In genomic region chr3:87162380-87162779, GRCm38 (mm10) we compare ENCODE assay signal across 24 mouse cellular contexts. TPM values are rescaled to one million over a fixed set of nuclear protein-coding genes. Genes with fewer than 3 reads are reported as not detected.
DNase-seq lines count a peak whose midpoint lies in the region; ATAC-seq and TF ChIP-seq lines count a peak whose summit lies in the region.
"Had no signal": no experiment of that assay in that cellular context is flagged by ENCODE, and none has a peak within 500 bp of the region (broad histone marks: within the 10 kb centered on the region; RNA-seq: fewer than 3 reads in every experiment).

No protein-coding gene starts in this region.

- no peaks in the 10 kb centered on the region for H3K9me3 ChIP-seq in hindbrain, embryonic 12.5 days (replicated peaks)
- no peaks in the 10 kb centered on the region for H3K9me3 ChIP-seq in hindbrain, embryonic 16.5 days (ENCODE audit: control insufficient read depth, low read length)
- no peaks in the 10 kb centered on the region for H3K9me3 ChIP-seq in neural tube, embryonic 13.5 days
- H3K9me3 ChIP-seq: forebrain, embryonic 13.5 days; G1E; heart, embryonic 15.5 days had no signal

- no peak for TF ChIP-seq CTCF in left cerebral cortex, adult 2 months (IDR thresholded peaks at IDR 0.05)

- DNase-seq in gastrocnemius, postnatal 25 days, result peak; percentile 26
- DNase-seq in gastrocnemius, postnatal 4 days (ENCODE audit: low spot score in 2 of 2), result no peak
- DNase-seq in neural tube, embryonic 10.5 days (ENCODE audit: extremely low spot score, low spot score), result no peak
- no peak for DNase-seq in left cerebral cortex, adult 2 months (ENCODE audit: extremely low spot score in 1 of 2, low spot score in 2 of 2)
- DNase-seq: B cell, adult 2 months; cerebellum, adult 11-12 months; cerebellum, postnatal 10 days; kidney, adult 11 months; left cerebral cortex, postnatal 4 days; liver, postnatal 0 days; thymus, adult 18-20 months; thymus, postnatal 36 days had no signal

- no peaks in the 10 kb centered on the region for H3K27me3 ChIP-seq in hindbrain, embryonic 12.5 days
- H3K27me3 ChIP-seq in hindbrain, embryonic 16.5 days (replicated peaks; ENCODE audit: control insufficient read depth, insufficient read depth, low read length), result no peaks in the 10 kb centered on the region
- H3K27me3 ChIP-seq in neural tube, embryonic 13.5 days, result no peaks in the 10 kb centered on the region
- H3K27me3 ChIP-seq: forebrain, embryonic 13.5 days; heart, embryonic 15.5 days had no signal

- WGBS in hindbrain, embryonic 12.5 days, result 81% methylated on average over 5 of the region's 5 CpGs
- WGBS in hindbrain, embryonic 16.5 days, result 80% methylated on average over 5 of the region's 5 CpGs
- 79% methylated on average over 5 of the region's 5 CpGs for WGBS in neural tube, embryonic 13.5 days

- 0 out of 2 replicates have a peak overlapping the region, but pooled peaks have one; percentile 35 for H3K27ac ChIP-seq in hindbrain, embryonic 12.5 days
- no peak overlapping the region for H3K27ac ChIP-seq in hindbrain, embryonic 16.5 days (ENCODE audit: low read depth, low read length)
- peak overlapping the region; percentile 84; the same call in 1 of the 2 replicates for H3K27ac ChIP-seq in neural tube, embryonic 13.5 days (replicated peaks)
- H3K27ac ChIP-seq in left cerebral cortex, adult 2 months, result no peak overlapping the region
- H3K27ac ChIP-seq: heart, embryonic 15.5 days had no signal

- peaks cover 82% of the 10 kb centered on the region for H3K4me1 ChIP-seq in hindbrain, embryonic 12.5 days
- peaks cover 35% of the 10 kb centered on the region for H3K4me1 ChIP-seq in hindbrain, embryonic 16.5 days (ENCODE audit: control insufficient read depth, insufficient read depth, low read depth, low read length)
- peaks cover 97% of the 10 kb centered on the region for H3K4me1 ChIP-seq in neural tube, embryonic 13.5 days (replicated peaks)

- H3K4me2 ChIP-seq in hindbrain, embryonic 12.5 days (replicated peaks), result no peak overlapping the region
- H3K4me2 ChIP-seq in hindbrain, embryonic 16.5 days (ENCODE audit: low read length), result no peak overlapping the region
- H3K4me2 ChIP-seq in neural tube, embryonic 13.5 days, result no peak overlapping the region
- H3K4me2 ChIP-seq: forebrain, embryonic 13.5 days; heart, embryonic 15.5 days; liver, embryonic 11.5 days; midbrain, embryonic 11.5 days had no signal

- no peak overlapping the region for H3K4me3 ChIP-seq in hindbrain, embryonic 12.5 days
- no peak overlapping the region for H3K4me3 ChIP-seq in hindbrain, embryonic 16.5 days (ENCODE audit: low read length)
- no peak overlapping the region for H3K4me3 ChIP-seq in neural tube, embryonic 13.5 days
- no peak overlapping the region for H3K4me3 ChIP-seq in left cerebral cortex, adult 2 months
- H3K4me3 ChIP-seq: erythroblast, embryonic 14.5 days; forebrain, embryonic 13.5 days; heart, embryonic 15.5 days had no signal

- H3K9ac ChIP-seq in hindbrain, embryonic 12.5 days, result no peak overlapping the region
- H3K9ac ChIP-seq in hindbrain, embryonic 16.5 days (ENCODE audit: low read depth, low read length), result no peak overlapping the region
- H3K9ac ChIP-seq in neural tube, embryonic 13.5 days, result no peak overlapping the region
- H3K9ac ChIP-seq: forebrain, embryonic 13.5 days; heart, embryonic 15.5 days; liver, postnatal 0 days had no signal

- intact Hi-C loops in left cerebral cortex, adult 2 months (cut with DNase I), result no loop called here

- ATAC-seq in hindbrain, embryonic 12.5 days (ENCODE audit: low FRiP score), result no peak
- ATAC-seq in hindbrain, embryonic 16.5 days, result no peak
- no peak for ATAC-seq in neural tube, embryonic 13.5 days (ENCODE audit: low read depth)
- ATAC-seq: forebrain, embryonic 13.5 days; hindbrain, postnatal 0 days; liver, postnatal 0 days had no signal

- 0 out of 2 replicates have a peak, but pooled peaks cover 7% of the 10 kb centered on the region for H3K36me3 ChIP-seq in hindbrain, embryonic 12.5 days
- H3K36me3 ChIP-seq in hindbrain, embryonic 16.5 days (ENCODE audit: control insufficient read depth, insufficient read depth, low read length), result no peaks in the 10 kb centered on the region
- H3K36me3 ChIP-seq in neural tube, embryonic 13.5 days, result no peaks in the 10 kb centered on the region
- H3K36me3 ChIP-seq: G1E; heart, embryonic 15.5 days had no signal

RNA-seq across cellular contexts. Expression of gene Kirrel, which starts 12.2 kb away (rescaled TPM):
- total RNA-seq in gastrocnemius, postnatal 25 days (2021), result 1 to 10 TPM; 5.8 to 6.0 TPM
- total RNA-seq in gastrocnemius, postnatal 4 days (2021), result 10 to 100 TPM; 29.1 to 30.5 TPM
- polyA plus RNA-seq in hindbrain, embryonic 12.5 days (2016; fragmentation: Nextera tagmentation; extraction: Ambion mirVana), result 17.3 and 17.7 TPM in 2 replicates
- polyA plus RNA-seq in hindbrain, embryonic 16.5 days (2015; fragmentation: Nextera tagmentation; extraction: Ambion mirVana), result 4.4 TPM in 2 replicates
- polyA plus RNA-seq in neural tube, embryonic 13.5 days (2015; fragmentation: Nextera tagmentation; extraction: Ambion mirVana), result 9.8 and 10.4 TPM in 2 replicates
- total RNA-seq in left cerebral cortex, adult 2 months (2021), result 1 to 10 TPM; 4.3 to 4.9 TPM
- total RNA-seq: CH12.LX; neutrophil, adult 5-6 weeks had no signal
- polyA plus RNA-seq: erythroblast, embryonic 14.5 days; G1E had no signal

Comparison
In these comparisons a context has a peak if more than half of its experiments do, and no peak if none do; other contexts are left out.
1. H3K27ac ChIP-seq: peak in hindbrain, embryonic 12.5 days (single experiment) and neural tube, embryonic 13.5 days (single experiment); none in hindbrain, embryonic 16.5 days (single experiment) and left cerebral cortex, adult 2 months (single experiment).
2. RNA of gene Kirrel, which starts 12.2 kb away (total RNA-seq): 29.1 to 30.5 TPM in gastrocnemius, postnatal 4 days; 5.8 to 6.0 TPM in gastrocnemius, postnatal 25 days and 4.3 to 4.9 TPM in left cerebral cortex, adult 2 months; every median in the first group is over 4 times any median in the second.